21 mouse cellular contexts compared by ENCODE assay signal in genomic region chr3:47435551-47435950, GRCm38 (mm10).
"Had no signal": no experiment of that assay in that cellular context is flagged by ENCODE, and none has a peak within 500 bp of the region (broad histone marks: within the 10 kb centered on the region; RNA-seq: fewer than 3 reads in every experiment).

No protein-coding gene starts in this region.

- H3K27me3 ChIP-seq: limb, embryonic 12.5 days; limb, embryonic 15.5 days; liver, embryonic 12.5 days; liver, embryonic 15.5 days; lung, embryonic 15.5 days; megakaryocyte, embryonic 14.5 days; neural tube, embryonic 12.5 days; neural tube, embryonic 15.5 days; stomach, embryonic 15.5 days had no signal

- H3K36me3 ChIP-seq: limb, embryonic 12.5 days; limb, embryonic 15.5 days; liver, embryonic 12.5 days; liver, embryonic 15.5 days; lung, embryonic 15.5 days; neural tube, embryonic 12.5 days; neural tube, embryonic 15.5 days; stomach, embryonic 15.5 days had no signal

- DNase-seq: kidney, adult 18-20 months; kidney, adult 9 months; kidney, postnatal 14 days; kidney, postnatal 4 days; left cerebral cortex, postnatal 4 days; lung, adult 18-20 months; lung, postnatal 10 days; lung, postnatal 36 days; right cerebral cortex, adult 18-20 months; right cerebral cortex, postnatal 25 days; spleen, adult 18-20 months; thymus, postnatal 25 days had no signal

- H3K9me3 ChIP-seq: limb, embryonic 12.5 days; limb, embryonic 15.5 days; liver, embryonic 12.5 days; liver, embryonic 15.5 days; lung, embryonic 15.5 days; neural tube, embryonic 12.5 days; neural tube, embryonic 15.5 days; stomach, embryonic 15.5 days had no signal

- H3K9ac ChIP-seq: limb, embryonic 12.5 days; limb, embryonic 15.5 days; liver, embryonic 12.5 days; liver, embryonic 15.5 days; lung, embryonic 15.5 days; neural tube, embryonic 12.5 days; neural tube, embryonic 15.5 days; stomach, embryonic 15.5 days had no signal

- H3K4me3 ChIP-seq: limb, embryonic 12.5 days; limb, embryonic 15.5 days; liver, embryonic 12.5 days; liver, embryonic 15.5 days; lung, embryonic 15.5 days; megakaryocyte, embryonic 14.5 days; neural tube, embryonic 12.5 days; neural tube, embryonic 15.5 days; stomach, embryonic 15.5 days had no signal

- H3K4me1 ChIP-seq: limb, embryonic 15.5 days; liver, embryonic 12.5 days; liver, embryonic 15.5 days; lung, embryonic 15.5 days; megakaryocyte, embryonic 14.5 days; neural tube, embryonic 12.5 days; neural tube, embryonic 15.5 days; stomach, embryonic 15.5 days had no signal

- H3K27ac ChIP-seq: limb, embryonic 12.5 days; limb, embryonic 15.5 days; liver, embryonic 12.5 days; liver, embryonic 15.5 days; lung, embryonic 15.5 days; neural tube, embryonic 12.5 days; neural tube, embryonic 15.5 days; stomach, embryonic 15.5 days had no signal

- ATAC-seq: liver, embryonic 12.5 days had no signal

- H3K4me2 ChIP-seq: limb, embryonic 12.5 days; limb, embryonic 15.5 days; liver, embryonic 12.5 days; liver, embryonic 15.5 days; lung, embryonic 15.5 days; neural tube, embryonic 12.5 days; neural tube, embryonic 15.5 days; stomach, embryonic 15.5 days had no signal
